Mouse (Mus musculus) limb, embryonic 14.5 days (tissue): ENCODE measurements at regions not wholly inside any gene's neighbourhood (a gene's known extent, or its start where the extent isn't known, plus 50 kb on each side); places are given as distances from the start of the nearest gene placed in this dataset.

Experiments
- ATAC-seq: fragments of 200-750 bp; cut with Nextera tagmentation; 2 replicates; pipeline ENCODE4 v1.8.0; 2017; ENCODE audit warnings: low read depth, moderate number of reproducible peaks, moderate TSS enrichment; ENCODE audit not compliant: low FRiP score
- DNase-seq: peaks from one replicate; pipeline ENCODE4 v3.0.0-alpha.2; 2015; ENCODE audit warnings: low spot score
- H3K27ac ChIP-seq: fragments of 300-500 bp; sonication (generic); replicated peaks from 2 replicates; pipeline ENCODE4 v1.5.1; 2014; ENCODE audit warnings: low read depth, mild to moderate bottlenecking, low read length, moderate library complexity, mixed read lengths
- H3K27me3 ChIP-seq: fragments of 300-500 bp; sonication (generic); 2 replicates; pipeline ENCODE4 v1.6.1; 2014; ENCODE audit warnings: low read length, mixed read lengths; ENCODE audit not compliant: control insufficient read depth, insufficient read depth
- H3K36me3 ChIP-seq: fragments of 300-500 bp; sonication (generic); 2 replicates; pipeline ENCODE4 v1.6.1; 2014; ENCODE audit warnings: mild to moderate bottlenecking, low read length, moderate library complexity, mixed read lengths; ENCODE audit not compliant: control insufficient read depth, insufficient read depth
- H3K4me1 ChIP-seq: fragments of 300-500 bp; sonication (generic); 2 replicates; pipeline ENCODE4 v1.6.1; 2014; ENCODE audit warnings: antibody characterized with exemption, low read length, mixed read lengths; ENCODE audit not compliant: control insufficient read depth, insufficient read depth
- H3K4me2 ChIP-seq: fragments of 300-500 bp; sonication (generic); replicated peaks from 2 replicates; pipeline ENCODE4 v1.6.1; 2014; ENCODE audit warnings: low read depth, mild to moderate bottlenecking, low read length, moderate library complexity; ENCODE audit not compliant: severe bottlenecking
- H3K4me3 ChIP-seq: fragments of 300-500 bp; sonication (generic); replicated peaks from 2 replicates; pipeline ENCODE4 v1.5.1; 2014; ENCODE audit warnings: low read length
- H3K9ac ChIP-seq: fragments of 300-500 bp; sonication (generic); 2 replicates; pipeline ENCODE4 v1.6.1; 2014; ENCODE audit warnings: mild to moderate bottlenecking, low read depth, low read length, moderate library complexity; ENCODE audit not compliant: severe bottlenecking
- H3K9me3 ChIP-seq: fragments of 300-500 bp; sonication (generic); 2 replicates; pipeline ENCODE4 v1.6.1; 2016; ENCODE audit warnings: low read length; ENCODE audit not compliant: control insufficient read depth
- POLR2A ChIP-seq: fragments of 200-500 bp; IDR thresholded peaks from 2 replicates; pipeline ENCODE4 v1.8.0; 2012; ENCODE audit warnings: inconsistent platforms, mild to moderate bottlenecking, moderate library complexity, borderline replicate concordance; ENCODE audit not compliant: insufficient read depth, insufficient read length; ENCODE audit errors: extremely low read depth
- WGBS: fragments of 180-500 bp; shearing (Covaris S2); extraction: QIAGEN DNeasy Blood & Tissue Kit; methylation state at CpG from one replicate; pipeline ENCODE4 v1.1.7; 2014; 5-methylcytosine and 5-hydroxymethylcytosine counted together

DNA sequence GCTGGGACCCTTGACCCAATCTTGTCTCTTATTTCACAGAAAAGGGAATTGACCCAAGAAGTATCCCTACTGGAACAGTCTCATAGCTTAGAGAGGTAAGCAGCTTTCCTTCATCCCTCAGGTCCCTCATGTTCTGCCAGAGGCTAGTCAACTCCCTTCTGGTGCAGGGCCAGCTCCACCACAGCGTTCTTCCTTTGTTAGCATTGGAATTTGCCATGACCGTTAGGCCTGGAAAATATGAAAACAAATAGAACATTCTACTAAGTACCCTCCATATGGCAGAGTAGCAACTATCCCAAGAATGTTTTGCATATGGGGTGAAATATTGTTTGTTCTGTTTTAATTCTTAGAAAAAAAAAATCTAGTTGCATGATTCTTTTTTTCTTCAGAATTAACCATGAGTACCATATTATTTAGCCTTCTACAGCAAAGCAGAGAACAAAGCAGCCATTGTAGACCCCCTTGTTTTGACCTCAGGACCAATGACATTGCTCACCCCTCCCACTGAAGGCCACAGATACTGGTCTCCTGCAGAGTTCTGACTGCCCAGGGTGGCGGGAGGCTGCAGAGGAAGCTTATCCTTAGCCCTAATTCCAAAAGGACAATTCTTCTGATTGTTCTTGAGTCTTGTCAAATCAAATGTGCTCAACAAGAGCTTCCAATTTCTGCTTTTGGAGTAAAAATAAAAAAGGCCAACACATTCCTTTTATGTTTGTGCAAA lies 78.1 kb upstream of the Ehbp1 start:
- DNase-seq (no peak), ATAC-seq (no peak)
- Histone ChIP-seq H3K4me3 (no peak overlapping the region), H3K27me3 (no peaks in the 10 kb centered on the region), H3K4me2 (no peak overlapping the region), H3K27ac (no peak overlapping the region), H3K9me3 (no peaks in the 10 kb centered on the region), H3K36me3 (no peaks in the 10 kb centered on the region), H3K4me1 (no peaks in the 10 kb centered on the region), H3K9ac (no peak overlapping the region)
- TF ChIP-seq POLR2A = no peak
- WGBS = 78% methylated on average over 3 of the region's 3 CpGs

DNA sequence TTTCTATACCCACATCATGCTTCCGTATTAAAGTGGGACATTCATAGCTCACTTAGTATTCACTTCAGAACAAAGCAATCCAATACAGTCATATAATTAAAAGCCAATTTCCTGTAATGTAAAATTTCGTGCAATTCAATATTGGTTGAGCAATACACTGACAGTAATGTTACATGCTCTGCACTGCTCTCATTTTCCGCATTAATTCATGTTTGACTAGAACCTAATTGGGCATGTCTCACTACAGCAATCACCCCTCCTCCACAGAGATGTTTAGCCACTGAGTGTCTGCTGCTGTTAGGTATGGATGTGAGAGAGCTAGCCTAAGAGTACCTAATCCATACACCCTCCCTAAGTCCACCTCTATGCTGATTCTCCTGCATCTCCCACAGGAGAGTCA lies 79.7 kb upstream of the Ehbp1 start:
- no peak overlapping the region for H3K4me3 ChIP-seq
- 77% methylated on average over 3 of the region's 3 CpGs for WGBS
- H3K27ac ChIP-seq = no peak overlapping the region
- no peaks in the 10 kb centered on the region for H3K36me3 ChIP-seq
- no peaks in the 10 kb centered on the region for H3K27me3 ChIP-seq
- no peak overlapping the region for H3K4me2 ChIP-seq
- no peak for TF ChIP-seq POLR2A
- no peaks in the 10 kb centered on the region for H3K9me3 ChIP-seq
- H3K4me1 ChIP-seq = no peaks in the 10 kb centered on the region
- no peak overlapping the region for H3K9ac ChIP-seq
- ATAC-seq (no peak), DNase-seq (no peak)

DNA sequence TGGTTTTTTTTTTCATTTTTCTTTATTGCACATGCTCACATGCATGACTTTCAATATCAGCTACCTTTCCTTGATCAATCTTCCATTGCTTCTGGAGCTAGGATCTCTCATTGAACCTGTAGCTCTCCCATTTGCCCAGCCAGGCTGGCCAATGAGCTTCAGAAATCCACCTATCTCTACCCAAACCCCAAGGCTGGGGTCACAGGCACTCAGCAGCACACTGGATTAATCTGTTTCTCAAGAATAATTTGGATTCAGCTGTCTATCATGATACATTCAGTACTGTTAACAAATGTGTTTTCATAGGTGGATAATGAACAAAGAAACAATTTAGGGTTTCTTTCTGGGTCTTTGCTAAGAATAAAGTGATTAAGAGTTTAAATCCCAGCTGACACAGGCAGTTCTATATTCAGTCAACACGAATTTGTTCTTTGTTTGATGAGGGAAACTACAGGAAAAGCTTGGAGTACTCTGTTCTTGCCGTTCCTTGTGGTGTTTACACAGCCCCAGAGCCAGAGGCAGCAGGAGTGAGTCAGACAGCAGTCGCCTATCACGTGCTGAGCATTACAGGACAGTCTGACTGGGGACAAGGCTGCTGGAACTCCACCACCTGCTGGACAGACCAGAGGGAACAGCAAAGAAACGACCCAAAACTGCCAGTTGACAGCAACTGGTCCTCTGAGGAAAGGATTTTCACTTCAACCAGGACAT lies 74.6 kb upstream of the Tmem17 start:
- Histone ChIP-seq H3K4me2 (no peak overlapping the region), H3K36me3 (no peaks in the 10 kb centered on the region), H3K9me3 (no peaks in the 10 kb centered on the region), H3K27ac (no peak overlapping the region), H3K4me3 (no peak overlapping the region), H3K27me3 (no peaks in the 10 kb centered on the region), H3K4me1 (peaks cover 8% of the 10 kb centered on the region; the same call in 1 of the 2 replicates), H3K9ac (no peak overlapping the region)
- ATAC-seq = peak; percentile 90
- peak; percentile 68 for DNase-seq
- TF ChIP-seq POLR2A = no peak
- 10% methylated on average over 5 of the region's 5 CpGs for WGBS

DNA sequence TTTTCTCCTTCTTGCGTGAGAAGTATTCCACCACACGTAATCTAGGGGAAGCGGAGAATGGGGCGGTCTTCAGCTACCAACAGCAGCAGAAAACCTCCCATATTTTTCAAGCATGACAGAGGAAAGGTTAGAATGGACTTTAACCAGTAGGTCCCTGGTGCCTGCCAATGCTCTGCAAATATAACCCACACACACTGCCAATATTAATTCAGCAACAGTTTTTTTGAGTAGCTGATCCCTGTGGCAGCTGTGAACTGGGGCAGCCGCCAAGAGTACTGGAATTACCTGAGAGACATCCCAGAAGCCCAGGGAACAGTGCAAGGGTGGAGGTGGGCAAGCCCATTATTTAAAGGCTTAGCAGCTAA lies 74.1 kb upstream of the Tmem17 start:
- 75% methylated on average over 5 of the region's 5 CpGs for WGBS
- DNase-seq = no peak
- no peak overlapping the region for H3K27ac ChIP-seq

DNA sequence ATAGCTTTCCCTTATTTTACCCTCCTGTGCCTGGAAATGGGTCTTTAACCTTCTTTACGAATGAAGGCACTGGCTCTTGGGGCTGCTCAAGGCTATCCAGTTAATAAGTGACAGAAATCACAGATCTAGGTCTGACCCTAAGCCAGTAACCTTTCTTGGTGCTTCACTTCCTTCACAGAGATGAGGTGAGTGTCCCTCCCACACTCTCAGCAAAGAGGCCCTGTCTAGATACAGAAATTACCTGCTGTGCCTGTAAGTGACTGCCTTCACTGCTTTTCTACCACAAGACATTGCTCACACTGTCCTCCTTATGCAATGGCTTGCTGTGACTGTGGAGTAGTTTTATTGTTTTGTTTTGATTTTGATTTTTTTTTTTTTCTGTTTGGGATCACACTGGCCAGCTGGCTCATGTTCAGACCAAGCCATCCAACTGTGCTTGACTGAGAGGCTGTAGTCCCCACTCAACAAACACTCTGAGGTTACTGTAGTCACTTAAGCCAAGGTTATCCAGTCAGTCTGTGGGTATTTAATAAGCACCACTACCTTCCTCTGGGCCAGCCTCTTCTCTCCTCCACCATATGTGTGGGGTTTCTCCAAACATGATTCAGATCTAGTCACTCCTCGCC lies 73.3 kb upstream of the Tmem17 start:
- H3K27me3 ChIP-seq = no peaks in the 10 kb centered on the region
- ATAC-seq (no peak), DNase-seq (no peak)
- peaks cover 8% of the 10 kb centered on the region; the same call in 1 of the 2 replicates for H3K4me1 ChIP-seq
- no peak overlapping the region for H3K9ac ChIP-seq
- TF ChIP-seq POLR2A = no peak
- H3K4me2 ChIP-seq = no peak overlapping the region
- H3K4me3 ChIP-seq = no peak overlapping the region
- H3K36me3 ChIP-seq = no peaks in the 10 kb centered on the region
- WGBS = 85% methylated on average over 2 of the region's 2 CpGs
- H3K27ac ChIP-seq = no peak overlapping the region
- no peaks in the 10 kb centered on the region for H3K9me3 ChIP-seq

More for the DNA sequence above, 74.1 kb upstream of the Tmem17 start:
- H3K9me3 ChIP-seq = no peaks in the 10 kb centered on the region
- no peak overlapping the region for H3K9ac ChIP-seq
- H3K36me3 ChIP-seq = no peaks in the 10 kb centered on the region
- H3K27me3 ChIP-seq = no peaks in the 10 kb centered on the region
- no peak for ATAC-seq
- H3K4me2 ChIP-seq = no peak overlapping the region
- TF ChIP-seq POLR2A = no peak
- H3K4me3 ChIP-seq = no peak overlapping the region
- H3K4me1 ChIP-seq = peaks cover 8% of the 10 kb centered on the region; the same call in 1 of the 2 replicates
